Mouse (Mus musculus) neutrophil, adult 5-6 weeks (primary cell): Measurements from ENCODE around the gene Tmcc3. TPM values are rescaled to one million over a fixed set of nuclear protein-coding genes. Genes with fewer than 3 reads are reported as not detected.
"Not testable (repeated sequence)": the region's sequence is repeated elsewhere in the genome, so short reads cannot be mapped to it uniquely, and the experiment has no call there.

ENCODE experiments used
- ATAC-seq: fragments of 151-379, 151-347 bp; 2 replicates; pipeline ENCODE4 v1.8.0; 2017; ENCODE audit warnings: mild to moderate bottlenecking, moderate TSS enrichment; ENCODE audit not compliant: insufficient number of reproducible peaks, poor library complexity, low FRiP score, severe bottlenecking; ENCODE audit errors: extremely low read depth
- total RNA-seq: library from RNA; stranded (forward); fragments of 200-1000 nt; gene quantifications from 2 replicates; pipeline ENCODE4 v1.2.3, GENCODE M21; 2017

Gene Tmcc3
- total RNA-seq, 1 experiment from 2014 or later, result 15.4 TPM

GRCm38 (mm10) chr10:94581384-94581783, 269.6 kb downstream of the Tmcc3 start:
- ATAC-seq, result no peak

DNA sequence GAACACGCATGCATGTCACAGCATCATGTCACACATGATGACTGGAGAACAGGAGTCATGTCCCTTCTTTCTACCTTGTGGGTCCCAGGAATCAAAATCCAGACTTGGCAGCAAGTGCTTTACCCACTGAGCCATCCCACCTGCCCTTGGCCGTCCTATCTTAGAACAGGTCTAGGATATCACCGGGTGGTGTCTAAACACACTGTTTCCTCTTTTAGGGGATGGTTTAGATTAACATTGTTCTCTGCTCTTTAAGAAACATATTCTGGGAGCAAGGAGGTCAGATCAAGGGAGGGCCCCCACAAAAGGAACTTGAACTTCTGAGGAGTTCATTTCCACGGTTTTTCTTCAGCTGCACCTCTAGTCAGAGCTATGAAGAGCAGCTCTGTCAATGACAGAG, 272.0 kb downstream of the Tmcc3 start:
- no peak for ATAC-seq

DNA sequence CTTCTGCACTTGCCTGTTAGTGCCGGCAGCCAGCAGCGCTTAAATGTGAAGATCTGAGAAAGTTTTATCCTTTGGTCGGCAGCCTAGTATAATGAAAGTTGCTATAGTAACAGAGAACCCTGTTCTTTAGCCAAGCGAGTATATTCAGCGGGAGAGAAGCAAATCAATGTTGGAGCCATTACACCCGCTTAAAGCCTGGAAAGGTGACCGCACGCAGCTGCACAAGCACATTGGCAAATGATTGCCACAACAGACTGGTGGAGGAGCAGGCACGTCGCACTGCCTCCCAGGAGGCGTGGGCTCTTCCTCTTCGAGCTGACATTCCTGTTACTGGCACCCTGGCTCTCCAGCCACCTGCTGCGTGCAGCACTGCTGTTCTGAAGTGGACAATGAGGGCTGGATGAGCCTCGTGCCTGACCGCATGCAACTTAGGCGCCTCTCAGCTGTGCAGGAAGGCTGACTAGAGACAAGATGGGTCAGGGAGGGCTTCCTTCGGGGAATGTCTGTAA, 273.2 kb downstream of the Tmcc3 start:
- ATAC-seq, result no peak

GRCm38 (mm10) chr10:94585819-94586218, 274.1 kb downstream of the Tmcc3 start:
- no peak for ATAC-seq

DNA sequence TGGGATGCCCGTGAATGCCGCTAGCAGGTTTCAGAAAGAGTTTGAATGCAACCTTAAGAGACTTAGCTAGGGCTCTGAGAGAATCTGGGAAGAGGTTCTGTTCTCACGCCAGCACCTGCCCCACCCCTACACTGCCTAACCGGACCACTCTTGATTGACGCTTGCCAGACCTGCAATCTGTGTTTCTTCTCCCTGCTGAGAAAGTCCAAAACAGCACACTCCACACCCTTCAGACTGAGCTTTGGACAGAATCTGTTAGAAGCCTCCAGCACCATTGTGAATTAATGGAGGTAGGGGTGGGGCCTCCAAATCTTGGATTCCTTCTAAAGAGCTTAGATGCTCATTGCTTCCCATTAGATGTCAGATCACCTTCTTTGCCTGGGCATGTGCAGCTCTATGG, 277.2 kb downstream of the Tmcc3 start:
- ATAC-seq, result no peak

DNA sequence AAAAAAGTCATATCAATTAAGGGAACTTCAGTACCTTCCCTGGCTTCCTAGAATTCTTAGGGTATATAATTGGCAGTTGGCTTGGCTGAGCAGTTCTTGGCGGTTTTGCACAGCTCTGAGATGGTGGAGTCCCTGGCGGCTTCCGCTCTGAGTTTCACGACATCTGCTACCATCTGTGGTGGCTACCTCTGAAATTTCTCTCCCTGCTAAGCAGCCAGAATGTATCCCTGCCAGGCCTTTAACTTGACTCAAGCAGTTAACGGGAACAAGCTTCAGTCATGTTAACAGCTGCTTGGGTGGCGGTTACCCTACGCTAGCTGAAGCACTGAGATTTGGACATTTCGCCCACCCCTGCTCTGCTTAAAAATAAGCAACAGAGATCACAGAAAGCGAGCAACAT, 284.0 kb downstream of the Tmcc3 start:
- ATAC-seq, result no peak

DNA sequence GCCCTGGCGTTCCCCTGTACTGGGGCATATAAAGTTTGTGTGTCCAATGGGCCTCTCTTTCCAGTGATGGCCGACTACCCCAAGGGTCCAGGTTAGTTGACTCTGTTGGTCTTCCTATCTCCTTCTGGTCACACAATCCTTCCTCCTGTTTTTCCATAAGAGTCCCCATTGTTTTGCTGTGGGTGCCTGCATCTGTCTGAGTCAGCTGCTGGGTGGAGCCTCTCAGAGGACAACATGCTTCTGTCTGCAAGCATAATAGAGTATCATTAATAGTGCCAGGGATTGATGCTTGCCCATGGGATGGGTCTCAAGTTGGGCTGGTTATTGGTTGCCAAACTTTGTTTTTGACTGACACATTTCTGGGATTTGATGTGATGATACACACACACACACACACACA, 288.1 kb downstream of the Tmcc3 start:
- ATAC-seq, result not testable (repeated sequence)

- no peak for ATAC-seq
These were observed 289.3 kb downstream of the Tmcc3 start for GRCm38 (mm10) chr10:94601034-94601433.

- ATAC-seq, result peak; percentile 92
These were observed 293.7 kb downstream of the Tmcc3 start for GRCm38 (mm10) chr10:94605491-94605890.

GRCm38 (mm10) chr10:94609309-94609777, 297.6 kb downstream of the Tmcc3 start:
- peak; percentile 47 for ATAC-seq

DNA sequence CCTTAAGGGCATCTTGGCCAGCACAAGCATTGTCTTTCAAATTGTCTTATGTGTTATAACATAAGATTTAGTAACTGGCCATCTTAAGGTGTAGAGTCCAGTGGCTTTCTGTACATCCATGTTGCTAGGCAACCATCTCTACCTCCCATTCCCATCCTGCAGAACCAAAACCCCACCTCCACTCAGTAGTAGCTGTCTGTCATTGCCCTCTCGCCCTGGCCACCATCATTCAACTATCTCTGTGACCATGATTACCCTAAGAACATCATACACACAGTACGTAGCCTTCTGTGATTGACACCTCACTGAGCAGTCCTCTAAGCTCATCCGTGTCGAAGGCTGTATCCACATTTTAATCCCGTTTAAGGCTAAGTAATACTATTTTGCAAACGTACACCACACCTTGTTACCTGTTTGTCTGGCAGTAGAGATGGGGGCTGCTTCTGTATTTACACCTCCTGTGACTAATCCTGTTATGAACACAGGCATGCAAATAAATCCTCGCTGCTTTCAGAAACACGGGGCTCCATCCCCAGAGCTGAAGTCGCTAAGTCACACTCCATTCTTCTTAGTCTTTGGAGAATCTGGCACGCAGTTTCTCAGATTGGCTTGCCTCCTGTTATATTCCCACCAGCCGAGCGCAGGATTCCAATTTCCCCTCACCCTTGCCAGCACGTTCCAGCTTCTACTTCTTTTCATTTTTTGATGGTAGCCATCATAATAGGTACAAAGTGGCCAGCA, 299.6 kb downstream of the Tmcc3 start:
- no peak for ATAC-seq

DNA sequence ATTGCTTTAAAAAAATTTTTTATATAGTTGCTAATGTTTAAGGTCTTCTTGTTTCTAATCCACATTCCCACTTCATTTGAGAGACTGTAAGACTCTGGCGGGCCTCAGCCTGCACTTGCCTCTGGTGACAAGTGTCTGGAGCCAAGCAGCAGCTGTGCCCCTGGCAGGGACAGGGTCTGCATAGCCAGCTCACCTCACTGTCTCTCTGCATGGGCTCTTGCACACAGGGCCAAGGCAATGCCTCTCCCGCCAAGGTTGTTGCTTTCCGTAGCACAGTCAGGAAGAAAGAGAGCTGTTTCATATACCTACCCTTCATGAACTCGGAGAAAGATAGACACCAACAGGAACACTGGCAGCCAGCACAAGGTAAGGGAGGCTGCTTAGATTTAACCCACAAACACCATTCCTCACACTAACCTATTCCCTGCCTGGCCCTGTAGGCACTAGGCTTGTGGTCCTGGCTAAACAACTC, 300.3 kb downstream of the Tmcc3 start:
- ATAC-seq, result no peak

GRCm38 (mm10) chr10:94619586-94619985, 307.8 kb downstream of the Tmcc3 start:
- no peak for ATAC-seq

- no peak for ATAC-seq
These were observed 308.8 kb downstream of the Tmcc3 start for GRCm38 (mm10) chr10:94620561-94620960.

GRCm38 (mm10) chr10:94621420-94622225, 309.9 kb downstream of the Tmcc3 start:
- peak; percentile 59 for ATAC-seq

DNA sequence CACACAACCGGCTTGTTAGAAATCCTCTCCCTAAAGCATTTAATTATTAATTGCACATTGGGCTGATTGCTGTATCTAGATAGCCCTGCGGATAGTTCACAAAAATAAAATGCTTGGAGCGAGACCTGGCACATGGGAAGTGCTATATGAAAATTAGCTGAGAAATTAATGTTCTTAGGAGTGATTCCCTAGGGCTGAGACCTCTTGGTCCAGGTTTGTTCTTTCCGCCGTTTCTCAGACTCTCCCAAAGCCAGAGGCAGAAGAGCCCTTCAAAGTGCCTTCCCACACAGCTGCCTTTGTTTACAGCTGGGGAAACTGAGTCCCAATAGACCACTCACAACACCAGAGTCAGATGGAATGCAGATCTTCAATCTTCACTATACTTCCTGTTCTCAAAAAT, 310.5 kb downstream of the Tmcc3 start:
- no peak for ATAC-seq

- ATAC-seq, result no peak
These were observed 311.1 kb downstream of the Tmcc3 start for GRCm38 (mm10) chr10:94622828-94623227.

DNA sequence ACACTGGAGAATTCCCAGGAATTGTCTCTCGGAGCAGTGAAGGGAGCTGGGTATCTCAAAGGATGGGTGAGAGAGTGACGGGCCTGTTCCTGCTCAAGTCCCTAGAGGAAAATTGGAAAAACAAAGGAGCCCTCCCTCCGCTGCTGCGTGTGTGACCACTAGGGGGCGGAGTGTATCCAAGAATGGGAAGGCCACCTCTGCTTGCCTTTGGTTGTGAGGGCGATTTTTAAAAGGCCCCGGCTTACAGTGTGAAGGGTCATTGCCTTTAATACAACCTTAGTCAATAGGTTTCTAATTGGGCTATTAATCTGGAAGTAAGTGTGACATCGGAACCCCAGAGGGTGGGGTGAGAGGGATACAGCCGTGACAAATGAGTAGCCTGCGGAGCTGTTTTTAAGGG, 311.9 kb downstream of the Tmcc3 start:
- ATAC-seq, result peak; percentile 53

DNA sequence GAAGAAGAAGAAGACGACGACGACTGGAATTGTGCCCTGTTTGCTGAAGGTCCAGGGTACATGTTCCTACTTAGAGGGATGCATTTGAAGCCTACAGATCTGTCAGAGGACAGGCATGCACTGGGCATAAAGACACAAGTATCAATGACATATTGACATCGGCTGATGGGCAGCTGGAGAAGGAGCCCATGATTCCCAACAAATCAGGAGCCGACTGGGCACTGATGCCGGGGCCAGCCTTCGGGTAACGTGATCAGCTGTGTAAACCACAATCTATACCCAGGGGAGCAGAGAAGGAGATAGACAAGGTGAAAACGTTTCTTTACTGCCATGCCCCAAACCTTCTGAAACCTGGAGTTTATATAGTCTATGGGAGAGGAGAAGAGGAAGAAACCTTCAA, 313.3 kb downstream of the Tmcc3 start:
- ATAC-seq, result no peak

DNA sequence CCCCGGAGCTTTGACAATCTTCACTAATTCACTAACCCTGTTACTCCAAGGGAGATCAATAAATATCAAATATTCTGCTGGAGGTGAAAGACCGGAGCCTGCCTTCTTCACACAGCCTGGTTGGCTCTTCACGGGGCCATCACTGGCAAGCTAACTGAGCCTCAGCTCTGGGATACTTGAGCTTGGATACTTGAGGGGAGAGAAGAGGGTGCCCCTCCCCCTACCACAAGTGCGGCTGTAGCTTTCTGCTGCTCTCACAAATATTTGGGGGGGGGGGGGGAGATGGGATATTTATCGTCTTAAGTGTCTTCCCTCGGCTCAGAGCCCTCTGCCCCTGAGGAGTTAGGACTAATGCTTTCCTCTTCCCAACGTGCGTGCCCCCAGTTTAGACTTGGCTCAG, 313.9 kb downstream of the Tmcc3 start:
- ATAC-seq, result no peak
